Mouse (Mus musculus) cerebellum, adult 2 months (tissue): ENCODE results near the gene 5031439G07Rik. TPM values are rescaled to one million over a fixed set of nuclear protein-coding genes. Genes with fewer than 3 reads are reported as not detected.

ENCODE experiments used
- DNase-seq, 2 experiments: peaks; one replicate each; pipeline ENCODE4 v3.0.0; 2021
- H3K27ac ChIP-seq: fragments of 200-500 bp; 2 replicates; pipeline ENCODE4 v1.5.1; 2012; ENCODE audit warnings: low read length, control low read depth, inconsistent platforms; ENCODE audit not compliant: insufficient read depth
- H3K27me3 ChIP-seq: fragments of 200-500 bp; 2 replicates; pipeline ENCODE4 v1.6.1; 2012; ENCODE audit warnings: inconsistent platforms, mild to moderate bottlenecking, low read length, moderate library complexity; ENCODE audit not compliant: control insufficient read depth, insufficient read depth
- H3K4me1 ChIP-seq: fragments of 200-500 bp; 2 replicates; pipeline ENCODE4 v1.6.1; 2011; ENCODE audit warnings: low read length; ENCODE audit not compliant: control insufficient read depth, insufficient read depth
- H3K4me3 ChIP-seq: fragments of 200-500 bp; replicated peaks from 2 replicates; pipeline ENCODE3; 2011; ENCODE audit warnings: mild to moderate bottlenecking, low read depth, low read length, control low read depth; ENCODE audit not compliant: insufficient read depth
- CTCF ChIP-seq: fragments of 200-500 bp; IDR thresholded peaks from 2 replicates; pipeline ENCODE4 v1.5.1; 2011; ENCODE audit warnings: low read depth, mild to moderate bottlenecking, control low read depth, low read length, moderate library complexity, borderline replicate concordance; ENCODE audit not compliant: insufficient read depth
- POLR2A ChIP-seq: fragments of 200-500 bp; IDR thresholded peaks from 2 replicates; pipeline ENCODE4 v1.6.1; 2011; ENCODE audit warnings: low read length, control low read depth, borderline replicate concordance; ENCODE audit not compliant: insufficient read depth
- WGBS: fragments of 180-500 bp; shearing (Covaris S2); methylation state at CpG from one replicate; pipeline ENCODE4 v1.1.7; 2018; 5-methylcytosine and 5-hydroxymethylcytosine counted together
- polyA plus RNA-seq: library from polyadenylated mRNA; depleted of rRNA; stranded (reverse); fragments of >200 nt; gene quantifications from 2 replicates; pipeline ENCODE4 v1.2.3, GENCODE M21; 2012

The 5031439G07Rik gene
- polyA plus RNA-seq, 1 experiment, result 116 TPM

GRCm38 (mm10) chr15:85026197-85026596, 37.8 kb upstream of the 5031439G07Rik start:
- H3K4me1 ChIP-seq, result no peaks in the 10 kb centered on the region
- no peak for DNase-seq
- H3K4me3 ChIP-seq, result no peak overlapping the region
- TF ChIP-seq CTCF, result no peak
- TF ChIP-seq POLR2A, result no peak
- WGBS, result 65% methylated on average over 4 of the region's 4 CpGs
- no peaks in the 10 kb centered on the region for H3K27me3 ChIP-seq
- H3K27ac ChIP-seq, result no peak overlapping the region

DNA sequence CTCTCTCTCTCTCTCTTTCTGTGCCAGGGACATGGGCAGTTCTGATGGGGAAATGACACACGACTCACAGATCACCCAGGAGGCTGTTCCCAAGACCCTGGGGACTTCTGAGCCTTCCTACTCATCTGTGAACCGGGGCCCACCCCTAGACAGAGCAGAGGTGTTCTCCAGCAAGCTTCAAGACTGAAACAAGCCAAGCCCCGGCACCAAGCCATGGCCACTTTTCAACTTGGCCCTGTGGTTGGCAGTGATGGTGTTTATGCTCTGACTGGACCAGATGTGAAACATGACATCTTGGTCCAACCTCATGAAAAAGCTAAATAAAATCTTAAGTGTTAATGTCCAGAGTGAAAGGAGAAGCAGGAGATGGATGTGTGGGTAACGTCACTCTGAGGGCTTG, 33.9 kb upstream of the 5031439G07Rik start:
- Histone ChIP-seq H3K27me3 (no peaks in the 10 kb centered on the region), H3K27ac (no peak overlapping the region), H3K4me1 (0 out of 2 replicates have a peak, but pooled peaks cover 1% of the 10 kb centered on the region), H3K4me3 (no peak overlapping the region)
- no peak for DNase-seq
- TF ChIP-seq POLR2A (no peak), CTCF (no peak)
- WGBS, result 39% methylated on average over 4 of the region's 4 CpGs

GRCm38 (mm10) chr15:85016951-85017664, 28.8 kb upstream of the 5031439G07Rik start, which contains the start of gene Upk3a:
Gene Upk3a, plus strand, starts transcription at chr15:85017141.
- Histone ChIP-seq H3K4me1 (peaks cover 5% of the 10 kb centered on the region; the same call in 1 of the 2 replicates), H3K27me3 (no peaks in the 10 kb centered on the region), H3K27ac (no peak within 1 kb of the TSS), H3K4me3 (no peak within 1 kb of the TSS)
- peak; percentile 43 to 53 for DNase-seq
- TF ChIP-seq CTCF (no peak), POLR2A (no peak)
- 20% methylated on average over 21 of the region's 21 CpGs for WGBS

GRCm38 (mm10) chr15:85015771-85016170, 27.4 kb upstream of the 5031439G07Rik start:
- H3K27me3 ChIP-seq, result no peaks in the 10 kb centered on the region
- DNase-seq, result no peak
- H3K4me1 ChIP-seq, result peaks cover 5% of the 10 kb centered on the region; the same call in 1 of the 2 replicates
- WGBS, result 16% methylated on average over 11 of the region's 11 CpGs
- H3K4me3 ChIP-seq, result no peak overlapping the region
- TF ChIP-seq POLR2A (no peak), CTCF (no peak)
- H3K27ac ChIP-seq, result no peak overlapping the region

DNA sequence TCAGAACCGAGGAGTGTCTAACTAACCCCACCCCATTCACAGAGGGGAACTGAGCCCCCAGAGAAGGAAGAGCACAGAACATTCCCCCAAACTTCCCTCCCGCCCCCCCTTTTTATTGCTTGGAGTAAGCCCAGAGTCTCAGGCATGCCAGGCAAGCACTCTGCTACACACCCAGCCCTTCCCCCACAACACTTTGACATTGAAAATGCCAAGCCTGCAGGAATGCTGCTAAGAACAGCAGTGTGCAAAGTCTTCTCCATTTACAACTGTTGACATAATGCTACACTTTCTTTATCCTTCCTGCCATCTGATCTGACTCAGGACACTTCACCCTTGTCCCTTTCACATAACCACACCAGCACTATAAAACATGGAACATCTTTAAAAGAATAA, 24.3 kb upstream of the 5031439G07Rik start:
- 56% methylated on average over 2 of the region's 2 CpGs for WGBS
- Histone ChIP-seq H3K27ac (no peak overlapping the region), H3K27me3 (no peaks in the 10 kb centered on the region), H3K4me1 (peaks cover 5% of the 10 kb centered on the region; the same call in 1 of the 2 replicates), H3K4me3 (no peak overlapping the region)
- no peak for TF ChIP-seq POLR2A
- no peak for TF ChIP-seq CTCF
- DNase-seq, result no peak

DNA sequence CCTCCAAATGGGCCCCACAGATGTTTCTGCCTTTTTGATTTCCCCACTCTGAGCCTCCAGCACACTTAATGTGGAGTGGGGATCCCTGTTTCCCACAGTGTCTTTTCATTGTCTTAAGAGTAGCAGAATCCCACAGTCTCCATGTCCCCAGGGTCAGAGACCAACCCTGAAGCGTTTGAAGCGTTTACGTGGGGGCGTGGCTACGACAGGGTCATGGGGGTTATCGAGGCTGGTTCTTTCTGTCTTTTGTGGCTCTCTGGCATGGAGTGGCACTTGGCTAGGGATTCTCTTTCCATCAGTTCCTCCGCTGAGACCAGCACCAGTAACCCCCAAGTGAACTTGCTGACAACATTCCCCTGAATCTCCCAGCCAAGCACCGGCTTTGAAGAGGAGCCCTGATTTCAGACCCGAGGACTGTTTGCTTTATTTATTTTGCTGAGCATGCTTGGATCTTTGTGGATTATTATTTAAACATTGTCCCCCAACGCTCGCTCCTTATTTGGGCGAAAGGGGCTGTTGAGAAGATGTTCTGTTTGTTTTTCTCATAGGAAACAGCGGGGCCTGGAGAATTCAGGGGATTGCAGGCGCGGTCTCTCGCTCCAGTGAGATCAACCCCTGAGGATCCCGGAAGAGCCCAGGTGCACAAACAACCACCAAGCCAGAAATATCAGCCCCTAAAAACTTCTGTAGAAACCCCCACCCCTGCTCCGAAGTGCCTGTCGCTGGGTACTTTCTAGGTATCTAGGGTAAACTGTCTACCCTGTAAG, 23.7 kb upstream of the 5031439G07Rik start:
- 60% methylated on average over 19 of the region's 19 CpGs for WGBS

GRCm38 (mm10) chr15:85009666-85010065, 21.3 kb upstream of the 5031439G07Rik start:
- H3K27ac ChIP-seq, result no peak overlapping the region
- DNase-seq, result no peak
- TF ChIP-seq POLR2A (no peak), CTCF (no peak)
- H3K4me1 ChIP-seq, result no peaks in the 10 kb centered on the region
- no peak overlapping the region for H3K4me3 ChIP-seq
- WGBS, result 82% methylated on average over 8 of the region's 8 CpGs
- no peaks in the 10 kb centered on the region for H3K27me3 ChIP-seq

More for the DNA sequence above, 23.7 kb upstream of the 5031439G07Rik start:
- TF ChIP-seq CTCF, result no peak
- TF ChIP-seq POLR2A, result no peak
- Histone ChIP-seq H3K4me3 (no peak overlapping the region), H3K4me1 (peaks cover 3% of the 10 kb centered on the region; the same call in 1 of the 2 replicates), H3K27ac (no peak overlapping the region), H3K27me3 (no peaks in the 10 kb centered on the region)
- DNase-seq, result no peak
